Mouse (Mus musculus) spleen, adult 18-20 months (tissue): ENCODE measurements around the gene Ppib.
A peak's percentile ranks its signal among the peaks of the same experiment; 100 is the strongest.

Experiments
- DNase-seq, 2 experiments: peaks; one replicate each; pipeline ENCODE4 v3.0.0; 2022; ENCODE audit warnings: mixed read lengths in 2 of 2

The Ppib gene

GRCm38 (mm10) chr9:66078493-66078892 is 18.5 kb downstream of the Ppib start:
- no peak for DNase-seq

- no peak for DNase-seq
These were observed 20.9 kb downstream of the Ppib start for GRCm38 (mm10) chr9:66080804-66081459.

GRCm38 (mm10) chr9:66081999-66082398 is 22.0 kb downstream of the Ppib start:
- no peak for DNase-seq

GRCm38 (mm10) chr9:66084171-66084570 is 24.1 kb downstream of the Ppib start:
- no peak for DNase-seq

- no peak for DNase-seq
These were observed 27.0 kb downstream of the Ppib start for GRCm38 (mm10) chr9:66087062-66087461.

- peak in 1 of 2 experiments; percentile 40 for DNase-seq
These were observed 28.4 kb downstream of the Ppib start for GRCm38 (mm10) chr9:66088411-66088810.

GRCm38 (mm10) chr9:66090593-66091244 is 30.7 kb downstream of the Ppib start:
- DNase-seq, result no peak

- no peak for DNase-seq
These were observed 31.6 kb downstream of the Ppib start for GRCm38 (mm10) chr9:66091327-66092231.

- DNase-seq, result no peak
These were observed 32.6 kb downstream of the Ppib start for GRCm38 (mm10) chr9:66092664-66093063.

GRCm38 (mm10) chr9:66101577-66101976 is 41.6 kb downstream of the Ppib start:
- no peak for DNase-seq

- DNase-seq, result no peak
These were observed 42.6 kb downstream of the Ppib start for GRCm38 (mm10) chr9:66102668-66103067.

- DNase-seq, result no peak
These were observed 44.6 kb downstream of the Ppib start for GRCm38 (mm10) chr9:66104601-66105000.

- DNase-seq, result no peak
These were observed 45.1 kb downstream of the Ppib start for GRCm38 (mm10) chr9:66105168-66105567.

- DNase-seq, result no peak
These were observed 49.6 kb downstream of the Ppib start for GRCm38 (mm10) chr9:66109574-66109973.

- no peak for DNase-seq
These were observed 50.1 kb downstream of the Ppib start for GRCm38 (mm10) chr9:66110126-66110525.

GRCm38 (mm10) chr9:66110611-66111379 is 50.8 kb downstream of the Ppib start:
- DNase-seq, result no peak

GRCm38 (mm10) chr9:66114341-66114740 is 54.3 kb downstream of the Ppib start:
- DNase-seq, result no peak
